ENCODE assay signal across 10 mouse cellular contexts in genomic region chr2:70133281-70133680, GRCm38 (mm10).
"Had no signal": no experiment of that assay in that cellular context is flagged by ENCODE, and none has a peak within 500 bp of the region (broad histone marks: within the 10 kb centered on the region; RNA-seq: fewer than 3 reads in every experiment).

No protein-coding gene starts in this region.

- H3K36me3 ChIP-seq: limb, embryonic 12.5 days; midbrain, embryonic 13.5 days; neural tube, embryonic 15.5 days had no signal

- H3K27me3 ChIP-seq: midbrain, embryonic 13.5 days; neural tube, embryonic 15.5 days had no signal

- H3K27ac ChIP-seq: left cerebral cortex, adult 2 months; limb, embryonic 12.5 days; liver, embryonic 14.5 days; midbrain, embryonic 13.5 days; neural tube, embryonic 15.5 days; stomach, postnatal 0 days had no signal

- ATAC-seq: midbrain, embryonic 13.5 days had no signal

- H3K4me3 ChIP-seq: left cerebral cortex, adult 2 months; limb, embryonic 12.5 days; midbrain, embryonic 13.5 days; myocyte; neural tube, embryonic 15.5 days had no signal

- H3K9ac ChIP-seq: limb, embryonic 12.5 days; liver, embryonic 14.5 days; midbrain, embryonic 13.5 days; neural tube, embryonic 15.5 days had no signal

- H3K9me3 ChIP-seq: limb, embryonic 12.5 days; midbrain, embryonic 13.5 days; neural tube, embryonic 15.5 days had no signal

- DNase-seq: kidney, postnatal 10 days; lung, adult 18-20 months; thymus, postnatal 4 days had no signal

- H3K4me1 ChIP-seq: limb, embryonic 12.5 days had no signal

- H3K4me2 ChIP-seq: limb, embryonic 12.5 days; midbrain, embryonic 13.5 days; neural tube, embryonic 15.5 days had no signal
